Mouse (Mus musculus): ENCODE measurements around the gene Adprm. TPM values are rescaled to one million over a fixed set of nuclear protein-coding genes. Genes with fewer than 3 reads are reported as not detected.

Gene Adprm
- total RNA-seq, 2 experiments from 2014 or later: 20.9 to 29.2 TPM

DNA sequence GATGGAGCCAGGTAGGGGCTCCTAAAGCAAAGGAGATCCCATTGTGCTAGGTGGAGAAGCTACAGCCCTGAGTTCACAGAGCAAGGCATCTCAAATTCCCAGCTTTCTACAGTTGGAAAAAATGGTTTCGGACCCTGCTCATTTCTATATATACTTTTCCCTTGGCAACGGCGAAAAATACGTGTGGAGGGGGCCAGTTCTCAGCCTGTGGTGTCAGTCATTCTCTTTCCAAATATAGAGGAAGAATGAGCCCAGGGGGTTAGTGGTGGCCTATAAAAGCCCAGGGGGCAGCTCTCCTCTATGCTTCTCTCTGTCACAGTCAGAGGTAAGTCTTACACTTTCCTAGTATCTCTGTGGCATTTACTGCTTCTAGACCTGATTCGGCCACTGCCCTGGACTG is 25.6 kb upstream of the Adprm start, which contains the start of gene Myh3:
TSS of gene Myh3 (plus strand) at position 301 of the 400 bp plus-strand sequence.
- DNase-seq (ENCODE audit: extremely low spot score in 1 of 2, low spot score in 1 of 2): no peak

DNA sequence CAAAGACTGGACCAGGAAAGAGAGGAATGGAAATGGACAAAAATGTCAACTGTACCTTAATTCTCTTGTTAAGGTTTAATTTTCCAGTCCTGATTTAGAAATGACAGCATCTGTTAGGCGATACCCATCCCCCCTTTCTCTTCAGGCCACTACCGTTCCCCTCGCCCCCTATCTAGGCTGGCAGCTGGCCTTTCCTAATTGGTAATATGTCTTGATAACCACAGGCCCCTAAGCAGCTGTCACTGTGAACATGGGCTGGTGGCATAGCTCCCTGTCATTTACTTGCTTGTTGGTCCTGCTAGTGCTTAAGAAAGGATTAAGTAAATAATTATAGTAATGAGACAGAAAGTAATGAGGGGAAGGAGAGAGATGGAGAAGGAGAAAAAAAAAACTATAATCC is 25.0 kb upstream of the Adprm start:
- DNase-seq (ENCODE audit: extremely low spot score in 1 of 2, low spot score in 1 of 2): no peak

DNA sequence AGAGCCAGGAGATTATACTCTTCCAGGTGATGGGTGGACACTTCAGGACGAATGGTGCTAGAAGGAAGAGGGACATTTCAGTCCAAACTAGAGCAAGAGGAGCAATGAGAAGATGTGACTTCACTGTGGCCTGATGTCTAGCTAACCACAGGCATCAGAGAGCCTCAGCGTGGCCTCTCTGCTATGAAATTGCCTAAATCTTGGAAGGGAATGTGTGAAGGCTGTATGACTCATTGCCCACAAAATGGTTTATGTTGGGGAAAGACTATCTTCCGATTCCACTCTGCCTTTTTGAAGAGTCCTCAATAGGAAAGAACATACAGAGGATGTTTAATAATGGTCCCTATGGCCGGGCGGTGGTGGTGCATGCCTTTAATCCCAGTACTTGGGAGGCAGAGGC is 24.4 kb upstream of the Adprm start:
- no peak for DNase-seq (ENCODE audit: extremely low spot score in 1 of 2, low spot score in 1 of 2)

DNA sequence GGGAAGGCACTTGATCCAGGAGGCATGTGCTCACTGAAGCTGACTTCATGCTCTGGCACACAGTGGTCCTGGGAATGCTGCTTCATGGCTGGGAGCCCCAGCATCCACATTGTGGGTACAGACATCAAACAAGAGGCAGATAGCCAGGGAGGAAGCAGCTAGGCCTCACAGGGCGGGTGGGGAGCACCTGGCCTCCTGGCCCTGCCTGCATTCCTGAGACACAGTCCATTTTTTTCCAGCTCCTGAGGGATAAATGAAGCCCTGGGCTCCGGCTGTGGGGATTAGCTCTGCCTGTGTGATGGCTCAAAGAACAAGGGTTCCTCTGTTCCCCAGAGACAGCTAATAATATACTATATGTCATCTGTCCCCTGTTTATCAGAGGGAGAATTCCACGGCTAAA is 22.6 kb upstream of the Adprm start:
- DNase-seq (ENCODE audit: extremely low spot score in 1 of 2, low spot score in 1 of 2): no peak

DNA sequence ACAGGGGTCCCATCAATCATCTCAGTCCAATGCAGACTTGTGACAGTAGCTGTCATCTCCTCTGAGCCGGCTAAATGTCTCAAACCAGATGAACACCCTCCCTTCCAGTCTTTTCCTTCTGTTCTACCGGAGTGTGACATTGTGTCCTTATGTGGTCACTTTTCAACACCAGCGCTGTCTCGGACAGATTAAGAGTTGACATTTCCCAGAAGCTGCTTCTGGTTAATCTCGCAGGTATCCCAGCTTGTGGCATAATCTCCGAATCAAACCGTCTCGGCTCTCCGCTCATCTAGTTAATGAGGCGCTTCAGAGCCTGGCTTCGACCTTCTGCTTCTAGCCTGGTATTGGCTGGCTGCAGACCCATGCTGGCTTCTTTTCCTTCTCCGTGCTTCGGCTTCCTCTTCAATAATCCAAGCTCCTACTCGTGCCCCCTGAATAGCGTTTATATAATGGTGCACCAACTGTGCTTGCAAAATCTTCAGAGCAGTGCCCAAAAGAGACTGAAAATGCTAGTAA is 20.3 kb upstream of the Adprm start:
- no peak for DNase-seq (ENCODE audit: extremely low spot score in 1 of 2, low spot score in 1 of 2)

DNA sequence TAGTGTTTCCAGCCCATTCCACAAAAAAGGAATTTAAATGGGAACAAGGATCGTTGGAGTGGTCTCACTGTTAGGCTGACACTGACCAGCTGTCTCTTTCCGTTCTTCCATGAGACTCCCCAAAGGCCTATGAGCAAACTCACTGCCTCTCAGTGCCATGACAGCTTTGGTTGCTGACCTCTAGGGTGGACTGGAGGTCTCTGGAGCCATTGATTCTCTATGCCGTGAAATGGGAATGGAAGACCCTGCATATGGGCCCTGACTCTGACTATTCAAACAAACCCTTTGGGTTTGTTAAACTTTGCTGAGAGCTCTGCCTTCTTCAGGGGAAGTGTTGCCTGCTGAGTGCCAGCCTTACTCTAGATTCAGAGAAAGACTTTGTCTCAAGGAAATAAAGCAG is 15.3 kb upstream of the Adprm start:
- DNase-seq (ENCODE audit: extremely low spot score in 1 of 2, low spot score in 1 of 2): no peak

DNA sequence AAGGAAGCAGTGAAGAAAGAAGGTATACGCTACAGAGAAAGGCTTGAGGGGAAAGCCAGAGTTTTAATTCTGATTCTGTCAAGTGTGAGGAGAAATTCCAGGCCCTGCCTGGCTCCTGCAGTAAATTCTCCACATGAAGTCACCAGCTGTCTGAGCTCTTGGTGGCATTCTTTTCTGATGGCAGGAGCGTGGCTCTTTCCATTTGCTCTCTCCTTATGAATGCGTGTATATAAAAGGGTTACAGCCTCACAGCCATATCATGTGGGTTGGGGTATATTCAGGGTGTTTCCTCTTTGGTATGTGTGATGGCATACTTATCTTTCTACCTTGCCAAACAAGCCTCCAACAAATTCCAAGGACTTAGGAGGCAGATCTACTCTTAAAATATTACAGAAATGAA is 10.3 kb upstream of the Adprm start:
- DNase-seq (ENCODE audit: extremely low spot score in 1 of 2, low spot score in 1 of 2): no peak

DNA sequence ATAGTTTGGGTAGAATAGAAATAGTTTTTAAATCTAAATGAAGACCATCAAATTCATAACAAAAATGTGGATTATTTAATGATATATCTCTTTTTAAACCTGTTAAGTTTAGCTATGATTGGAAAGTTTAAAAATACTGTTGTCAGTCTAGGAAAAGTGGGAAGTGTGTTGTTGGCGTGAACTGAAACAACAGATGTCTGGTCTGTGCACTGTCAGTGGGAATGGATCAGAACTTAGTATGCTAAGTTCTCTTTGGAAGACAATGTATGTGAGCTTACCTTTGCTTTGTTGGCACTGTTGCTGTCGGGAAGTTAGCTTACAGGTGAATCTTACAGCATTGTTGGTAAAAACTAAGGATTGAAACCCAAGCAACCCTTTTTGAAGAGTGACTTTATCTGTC is 8.9 kb upstream of the Adprm start:
- DNase-seq (ENCODE audit: extremely low spot score in 1 of 2, low spot score in 1 of 2): no peak

DNA sequence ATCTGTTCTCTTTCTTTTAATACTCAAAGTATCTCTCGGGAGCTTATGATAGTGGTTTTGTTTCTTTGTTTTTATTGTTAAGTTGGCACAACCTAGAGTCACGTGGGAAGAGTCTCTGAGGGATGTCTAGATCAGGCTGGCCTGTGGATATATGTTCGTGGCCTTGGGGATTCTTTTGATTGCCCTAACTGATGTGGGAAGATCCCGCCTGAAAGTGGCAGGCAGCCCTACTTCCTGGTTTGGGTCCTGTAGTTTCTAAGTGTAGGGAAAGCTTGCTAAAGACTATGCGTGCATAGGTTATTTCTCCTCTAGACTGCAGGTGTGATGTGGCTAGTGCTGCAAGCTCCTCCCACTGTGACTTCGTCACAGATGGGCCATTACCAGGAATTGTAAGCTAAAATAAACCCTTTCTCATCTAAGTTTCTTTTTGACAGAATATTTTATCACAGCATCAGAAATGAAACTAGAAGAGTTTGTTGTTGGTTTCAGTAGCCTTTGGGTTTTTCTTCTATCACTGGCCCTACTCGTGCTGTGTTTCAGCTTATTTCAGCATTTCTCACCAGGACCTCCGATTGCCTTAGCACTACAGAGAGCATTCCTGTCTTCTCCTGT is 2.5 kb upstream of the Adprm start:
- no peak for DNase-seq (ENCODE audit: extremely low spot score in 1 of 2, low spot score in 1 of 2)

DNA sequence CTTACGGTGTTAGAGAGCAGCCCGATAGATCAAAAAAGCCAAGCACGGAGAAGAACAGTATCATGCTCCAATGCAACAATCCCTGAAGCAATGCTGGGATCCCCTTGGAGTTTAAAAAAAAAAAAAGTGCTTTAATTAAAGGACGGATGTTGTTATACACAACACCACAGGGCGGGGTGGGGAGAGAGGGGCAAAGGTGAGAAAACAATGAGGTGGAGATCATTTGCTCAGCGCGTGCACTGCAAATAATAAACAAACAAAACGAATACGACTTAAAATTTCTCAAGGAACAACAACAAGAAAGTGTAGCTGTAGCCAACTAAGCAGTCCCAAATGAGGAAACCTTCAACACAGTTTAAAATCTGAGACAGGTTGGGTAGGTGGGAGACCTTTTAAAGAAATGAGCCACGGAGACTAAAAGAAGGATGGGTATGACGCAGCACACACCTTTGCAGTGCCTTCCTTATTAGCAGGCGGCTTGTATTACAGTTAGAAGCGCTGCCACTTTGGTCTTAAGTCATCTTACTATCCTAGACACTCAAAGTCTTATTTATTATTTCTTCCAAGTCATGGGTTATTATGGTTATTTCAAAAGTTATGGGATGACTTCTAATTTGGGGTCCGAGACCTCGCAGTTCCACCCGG is 596 bp downstream of the Adprm start:
- DNase-seq (ENCODE audit: extremely low spot score in 1 of 2, low spot score in 1 of 2): no peak

DNA sequence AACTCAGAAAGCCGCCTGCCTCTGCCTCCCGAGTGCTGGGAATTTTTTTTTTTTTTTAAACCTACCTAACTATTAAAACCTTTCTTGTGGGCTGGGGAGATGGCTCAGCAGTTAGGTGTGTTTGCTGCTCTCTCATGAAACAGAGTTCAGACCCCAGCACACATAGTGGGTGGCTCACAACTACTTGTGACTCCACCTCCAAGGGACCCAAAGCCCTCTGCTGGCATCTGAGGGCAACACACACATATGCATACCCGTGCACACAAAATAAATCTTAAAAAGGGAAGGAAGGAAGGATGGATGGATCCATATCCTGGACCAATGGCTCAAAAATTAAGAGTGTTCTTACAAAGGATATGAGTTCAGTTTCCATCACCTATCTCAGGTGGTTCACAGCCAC is 3.1 kb downstream of the Adprm start:
- no peak for DNase-seq (ENCODE audit: extremely low spot score in 1 of 2, low spot score in 1 of 2)

DNA sequence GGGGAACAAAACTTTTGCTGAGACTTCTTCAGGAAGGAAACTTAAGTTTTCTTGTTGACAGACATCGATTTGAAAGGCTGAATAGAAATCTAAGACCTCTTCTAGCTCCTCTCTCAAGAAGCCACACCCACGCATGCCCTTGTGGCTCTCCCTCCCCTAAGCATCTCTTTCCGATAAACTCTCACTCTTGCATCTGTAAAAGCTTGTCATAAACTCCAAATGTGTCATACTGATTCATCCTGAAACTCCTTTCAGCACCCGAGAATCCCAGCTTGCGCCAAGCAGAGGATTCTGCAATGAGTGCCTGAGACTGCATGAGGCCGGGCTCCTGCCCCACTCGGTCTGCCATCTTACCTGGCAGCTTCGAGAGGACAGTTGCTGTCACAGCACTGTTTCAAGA is 3.9 kb downstream of the Adprm start:
- DNase-seq (ENCODE audit: extremely low spot score in 1 of 2, low spot score in 1 of 2): no peak

DNA sequence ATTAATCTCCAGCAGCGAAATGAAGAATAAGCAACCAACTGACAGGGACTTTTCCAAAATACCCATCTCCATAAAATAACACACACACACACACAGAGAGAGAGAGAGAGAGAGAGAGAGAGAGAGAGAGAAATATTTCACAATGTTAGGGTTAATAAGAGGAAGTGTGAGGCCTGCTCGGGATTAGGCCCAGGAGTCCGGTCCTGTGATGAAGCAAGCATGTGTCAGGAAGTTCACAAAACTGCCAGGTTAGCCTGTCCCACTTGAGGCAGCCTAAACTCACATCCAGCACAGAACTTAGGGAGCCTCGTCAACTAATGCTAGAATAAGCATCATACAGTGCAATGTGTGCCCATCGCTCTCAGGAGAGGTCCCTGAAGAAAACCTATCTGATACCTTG is 5.2 kb downstream of the Adprm start:
- DNase-seq (ENCODE audit: extremely low spot score in 1 of 2, low spot score in 1 of 2): no peak

DNA sequence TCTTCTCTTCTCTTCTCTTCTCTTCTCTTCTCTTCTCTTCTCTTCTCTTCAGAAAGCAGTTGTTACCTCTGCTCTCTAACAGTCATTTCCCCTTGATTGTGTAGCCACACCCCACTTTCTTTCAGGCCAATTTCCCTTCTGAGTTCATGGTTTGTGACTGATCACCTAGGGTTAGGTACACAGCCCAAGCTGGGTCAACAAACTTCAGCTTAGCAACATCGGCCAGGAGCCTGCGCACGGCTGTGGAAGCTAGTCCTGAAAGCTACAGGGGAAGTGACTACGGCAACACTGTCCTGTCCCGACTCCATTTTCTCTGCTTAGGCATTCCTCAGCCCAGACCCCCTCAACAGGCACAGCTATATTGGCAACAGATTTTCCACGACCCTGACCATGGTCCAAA is 7.4 kb downstream of the Adprm start:
- DNase-seq (ENCODE audit: extremely low spot score in 1 of 2, low spot score in 1 of 2): no peak

DNA sequence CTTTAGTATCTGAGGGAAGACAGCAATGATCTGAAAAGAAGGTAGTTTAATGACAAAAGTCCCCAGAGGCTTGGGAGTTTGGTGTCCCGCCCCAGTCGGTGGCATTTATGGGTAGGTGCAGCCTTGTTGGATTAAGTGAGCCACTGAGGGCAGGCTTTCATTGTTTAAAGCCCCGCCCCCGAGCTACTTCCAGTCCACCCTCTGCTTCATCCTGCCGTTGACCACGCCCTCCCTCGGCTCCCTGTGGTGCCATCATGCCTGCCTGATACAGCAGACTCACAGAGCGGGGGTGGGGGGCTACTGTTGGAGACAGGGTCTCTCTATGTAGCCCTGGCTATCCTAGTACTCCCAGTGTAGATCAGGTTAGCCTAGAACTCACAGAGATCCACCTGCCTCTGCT is 9.4 kb downstream of the Adprm start:
- no peak for DNase-seq (ENCODE audit: extremely low spot score in 1 of 2, low spot score in 1 of 2)

DNA sequence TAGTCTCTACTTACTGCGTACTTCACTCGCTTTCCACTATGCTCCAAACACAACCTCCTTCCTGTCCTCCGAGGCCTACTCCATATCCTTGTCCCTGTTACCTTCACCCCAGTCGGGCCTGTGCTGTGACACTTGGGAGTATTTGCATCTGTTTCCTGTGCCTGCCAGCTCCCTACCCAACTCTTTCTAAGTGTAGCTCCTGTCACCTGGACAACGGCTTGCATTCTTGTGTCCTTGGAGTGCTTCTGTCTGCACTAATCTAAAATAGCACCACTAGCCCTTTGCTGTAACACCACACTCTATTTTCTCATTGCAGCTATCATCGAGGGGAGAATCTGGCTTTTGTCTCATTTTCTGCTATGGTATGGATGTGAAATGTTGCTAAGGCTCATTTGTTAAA is 11.9 kb downstream of the Adprm start:
- DNase-seq (ENCODE audit: extremely low spot score in 1 of 2, low spot score in 1 of 2): no peak

DNA sequence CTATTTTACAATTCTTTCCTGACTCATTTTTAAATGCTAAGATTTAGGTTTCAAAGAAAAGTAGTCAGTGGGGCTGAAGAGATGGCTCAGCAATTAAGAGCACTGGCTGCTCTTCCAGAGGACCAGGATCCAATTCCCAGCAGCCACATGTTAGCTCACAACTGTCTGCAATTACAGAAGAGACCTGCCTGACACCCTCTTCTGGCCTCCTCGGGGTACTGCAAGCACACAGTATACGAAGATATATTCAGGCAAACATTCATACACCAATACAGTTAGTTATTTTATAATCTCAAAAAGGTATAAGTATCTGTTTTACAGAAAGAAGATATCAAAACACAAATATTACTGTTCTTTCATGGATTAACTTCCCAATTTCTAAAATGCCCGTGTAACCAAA is 12.6 kb downstream of the Adprm start:
- DNase-seq (ENCODE audit: extremely low spot score in 1 of 2, low spot score in 1 of 2): no peak

DNA sequence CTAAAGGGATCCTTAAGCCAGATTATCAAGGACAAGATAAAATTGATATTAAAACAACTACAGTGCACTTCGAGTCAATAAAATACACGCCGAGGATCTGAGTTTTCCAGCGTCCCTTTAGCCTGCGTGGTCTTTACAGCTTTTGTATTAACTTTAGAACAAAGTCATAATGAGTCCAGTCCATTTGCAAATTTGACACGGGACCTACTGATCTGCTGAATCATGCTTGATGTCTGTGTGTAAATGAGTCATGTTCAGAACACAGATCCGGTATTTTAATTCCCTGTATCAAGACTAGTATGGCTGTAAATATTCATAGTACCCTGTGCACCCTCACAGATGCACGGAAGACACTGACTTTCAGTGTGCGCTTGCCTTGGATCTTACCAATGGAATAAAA is 15.5 kb downstream of the Adprm start:
- DNase-seq (ENCODE audit: extremely low spot score in 1 of 2, low spot score in 1 of 2): no peak

DNA sequence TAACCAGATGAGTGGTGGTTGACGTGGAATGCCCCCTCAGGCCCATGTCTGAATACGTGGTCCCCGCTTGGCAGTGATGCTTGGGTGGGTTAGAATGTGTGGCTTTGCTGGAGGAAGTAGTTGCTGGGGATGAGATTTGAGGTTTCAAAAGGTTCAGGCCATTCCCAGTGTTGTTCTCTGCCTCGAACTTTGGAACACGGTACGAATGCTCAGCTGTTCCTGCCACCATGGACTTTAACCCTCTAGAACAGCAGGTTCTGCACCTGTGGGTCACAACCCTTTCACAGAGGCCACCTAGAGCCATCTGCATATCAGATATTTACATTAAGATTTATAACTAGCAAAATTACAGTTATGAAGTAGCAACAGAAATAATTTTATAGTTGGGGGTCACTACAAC is 16.2 kb downstream of the Adprm start:
- no peak for DNase-seq (ENCODE audit: extremely low spot score in 1 of 2, low spot score in 1 of 2)

DNA sequence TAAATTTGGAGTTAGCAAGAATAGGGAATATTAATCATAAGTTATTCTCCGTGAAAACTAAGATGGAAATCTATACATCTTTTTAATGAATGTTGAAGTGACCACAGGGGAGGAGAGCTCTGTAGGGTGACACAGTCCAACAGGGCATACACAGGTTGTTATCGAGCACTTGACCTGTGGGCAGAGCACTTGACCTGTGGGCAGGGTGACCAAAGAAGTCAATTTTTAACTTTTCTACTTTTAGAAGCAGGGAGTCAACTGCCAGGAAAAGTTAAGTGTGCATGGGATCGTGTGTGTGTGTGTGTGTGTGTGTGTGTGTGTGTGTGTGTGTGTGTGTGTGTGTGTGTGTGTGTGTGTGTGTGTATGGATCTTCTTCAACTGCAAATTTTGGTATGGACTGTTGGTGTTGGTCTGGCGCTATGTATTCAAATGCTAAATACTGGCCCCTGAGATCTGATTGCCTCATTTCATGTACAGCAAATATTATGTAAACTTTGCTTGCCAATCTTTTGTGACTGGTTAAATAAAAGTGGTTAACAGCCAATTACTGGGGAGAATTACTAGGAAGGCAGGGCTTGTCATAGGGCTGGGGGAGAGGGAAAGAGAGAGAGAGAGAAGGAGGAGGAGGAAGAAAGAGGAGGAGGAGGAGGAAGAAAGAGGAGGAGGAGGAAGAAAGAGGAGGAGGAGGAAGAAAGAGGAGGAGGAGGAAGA is 17.5 kb downstream of the Adprm start:
- DNase-seq (ENCODE audit: extremely low spot score in 1 of 2, low spot score in 1 of 2): no peak

DNA sequence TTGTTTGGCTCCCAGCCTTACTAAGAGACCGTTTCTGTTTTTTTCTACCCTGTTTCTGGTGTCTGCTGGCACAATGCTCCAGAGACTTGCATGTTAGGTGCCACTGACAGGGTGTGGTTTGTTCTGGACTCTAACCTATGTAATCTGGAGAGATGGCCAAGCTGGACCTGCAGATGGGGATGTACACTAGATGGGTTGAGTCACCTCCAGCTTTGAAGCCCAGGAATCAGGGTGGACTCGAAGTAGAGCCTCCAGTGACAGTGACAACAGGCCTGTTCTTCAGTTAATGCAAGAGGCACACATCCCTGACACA is 20.8 kb downstream of the Adprm start:
- no peak for DNase-seq (ENCODE audit: extremely low spot score in 1 of 2, low spot score in 1 of 2)
